Mouse (Mus musculus) forebrain, embryonic 12.5 days (tissue): ENCODE data around the gene Tcf7l2. TPM values are rescaled to one million over a fixed set of nuclear protein-coding genes. Genes with fewer than 3 reads are reported as not detected.

Source experiments
- ATAC-seq: fragments of 200-750 bp; cut with Nextera tagmentation; 2 replicates; pipeline ENCODE4 v1.8.0; 2017; ENCODE audit warnings: moderate TSS enrichment; ENCODE audit not compliant: low FRiP score
- H3K27ac ChIP-seq: fragments of 300-500 bp; sonication (generic); 2 replicates; pipeline ENCODE4 v1.5.1; 2016; ENCODE audit warnings: mild to moderate bottlenecking
- H3K27me3 ChIP-seq: fragments of 300-500 bp; sonication (generic); 2 replicates; pipeline ENCODE4 v1.6.1; 2016; ENCODE audit warnings: mild to moderate bottlenecking
- H3K36me3 ChIP-seq: fragments of 300-500 bp; sonication (generic); replicated peaks from 2 replicates; pipeline ENCODE4 v1.6.1; 2016; ENCODE audit warnings: mild to moderate bottlenecking
- H3K4me1 ChIP-seq: fragments of 300-500 bp; sonication (generic); 2 replicates; pipeline ENCODE4 v1.6.1; 2016
- H3K4me2 ChIP-seq: fragments of 300-500 bp; sonication (generic); 2 replicates; pipeline ENCODE4 v1.6.1; 2016; ENCODE audit warnings: mild to moderate bottlenecking, moderate library complexity
- H3K4me3 ChIP-seq: fragments of 300-500 bp; sonication (generic); replicated peaks from 2 replicates; pipeline ENCODE4 v1.5.1; 2016; ENCODE audit warnings: mild to moderate bottlenecking
- H3K9ac ChIP-seq: fragments of 300-500 bp; sonication (generic); 2 replicates; pipeline ENCODE4 v1.6.1; 2016; ENCODE audit warnings: mild to moderate bottlenecking
- H3K9me3 ChIP-seq: fragments of 300-500 bp; sonication (generic); 2 replicates; pipeline ENCODE4 v1.6.1; 2016
- WGBS: fragments of 180-500 bp; shearing (Covaris S2); methylation state at CpG from one replicate; pipeline ENCODE4 v1.1.7; 2016; 5-methylcytosine and 5-hydroxymethylcytosine counted together
- polyA plus RNA-seq: library from polyadenylated mRNA; unstranded; fragments of >200 nt; fragmentation: Nextera tagmentation; extraction: Ambion mirVana; gene quantifications from 2 replicates; pipeline ENCODE4 v1.2.1, GENCODE M21; 2016

Tcf7l2 gene
- polyA plus RNA-seq, 1 experiment from 2014 or later: 220 TPM

DNA sequence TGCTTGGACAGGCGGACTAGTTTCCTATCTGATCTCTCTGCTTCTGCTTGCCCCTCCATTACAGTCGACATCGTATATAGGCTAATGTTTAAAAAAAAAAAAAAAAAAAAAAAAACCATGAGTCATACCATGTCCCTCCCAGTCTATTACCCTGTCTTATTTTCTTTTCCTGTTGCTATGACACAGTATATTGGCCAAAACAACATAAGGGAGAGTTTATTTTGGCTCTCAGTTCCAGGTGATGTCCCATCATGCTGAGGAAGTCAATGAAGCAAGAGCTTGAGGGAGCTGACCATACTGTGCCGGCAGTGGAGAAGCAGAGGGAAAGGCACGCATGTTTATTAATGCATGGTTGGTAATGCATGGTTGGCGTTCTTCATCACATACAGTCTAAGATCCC, 215.1 kb downstream of the Tcf7l2 start:
- WGBS: 94% methylated on average over 6 of the region's 6 CpGs
- no peak for ATAC-seq
- H3K27me3 ChIP-seq: no peaks in the 10 kb centered on the region
- no peak overlapping the region for H3K4me3 ChIP-seq
- H3K9ac ChIP-seq: no peak overlapping the region
- H3K4me2 ChIP-seq: no peak overlapping the region
- no peak overlapping the region for H3K27ac ChIP-seq
- peaks cover 12% of the 10 kb centered on the region for H3K4me1 ChIP-seq
- H3K36me3 ChIP-seq: no peaks in the 10 kb centered on the region
- peaks cover 13% of the 10 kb centered on the region; the same call in 1 of the 2 replicates for H3K9me3 ChIP-seq

DNA sequence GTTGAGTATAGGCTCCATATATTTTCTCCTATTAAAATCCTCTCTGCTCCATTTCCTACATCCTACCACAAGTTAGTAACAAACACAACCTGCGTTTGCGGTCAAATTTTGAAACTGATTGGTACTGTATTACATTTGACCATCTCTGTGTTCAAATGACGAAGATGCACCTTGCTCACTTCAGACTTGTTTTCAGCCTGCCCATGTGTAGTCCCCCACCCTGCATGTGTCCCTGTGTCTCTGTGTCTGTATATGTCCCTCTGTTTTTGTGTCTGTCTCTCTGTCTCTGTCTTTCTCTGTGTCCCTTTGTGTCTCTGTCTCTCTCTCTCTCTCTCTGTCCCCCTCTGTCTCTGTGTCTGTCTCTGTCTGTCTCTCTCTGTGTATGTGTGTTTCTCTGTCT, 222.8 kb downstream of the Tcf7l2 start:
- H3K36me3 ChIP-seq: no peaks in the 10 kb centered on the region
- peaks cover 2% of the 10 kb centered on the region; the same call in 1 of the 2 replicates for H3K4me1 ChIP-seq
- no peak overlapping the region for H3K27ac ChIP-seq
- H3K27me3 ChIP-seq: peaks cover 17% of the 10 kb centered on the region
- 97% methylated on average over 3 of the region's 3 CpGs for WGBS
- H3K9me3 ChIP-seq: peaks cover 6% of the 10 kb centered on the region; the same call in 1 of the 2 replicates
- H3K4me2 ChIP-seq: no peak overlapping the region
- H3K9ac ChIP-seq: no peak overlapping the region
- no peak for ATAC-seq
- H3K4me3 ChIP-seq: no peak overlapping the region

DNA sequence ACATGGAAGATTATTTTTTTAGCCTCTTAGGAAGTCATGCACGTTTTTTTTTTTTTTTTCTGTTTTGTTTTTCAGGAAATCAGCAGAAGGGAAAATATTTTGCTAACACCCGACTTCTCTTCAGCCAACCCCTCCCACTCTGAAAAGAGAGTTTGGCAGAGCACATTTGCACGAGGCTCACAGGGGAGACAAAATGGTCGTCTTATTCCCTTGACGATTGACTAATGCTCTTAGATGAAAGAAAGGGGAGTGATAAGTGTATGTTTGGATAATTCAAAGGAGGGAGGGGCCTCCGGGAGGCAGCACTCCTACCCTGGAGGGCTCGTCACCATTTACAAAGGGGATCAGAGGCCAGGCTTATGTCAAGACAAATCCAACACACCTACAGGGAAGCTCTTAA, 224.4 kb downstream of the Tcf7l2 start:
- Histone ChIP-seq H3K4me3 (no peak overlapping the region), H3K36me3 (no peaks in the 10 kb centered on the region), H3K4me2 (no peak overlapping the region), H3K27me3 (peaks cover 21% of the 10 kb centered on the region), H3K9me3 (no peaks in the 10 kb centered on the region), H3K27ac (no peak overlapping the region), H3K4me1 (peaks cover 19% of the 10 kb centered on the region), H3K9ac (no peak overlapping the region)
- ATAC-seq: no peak
- WGBS: 45% methylated on average over 7 of the region's 7 CpGs

DNA sequence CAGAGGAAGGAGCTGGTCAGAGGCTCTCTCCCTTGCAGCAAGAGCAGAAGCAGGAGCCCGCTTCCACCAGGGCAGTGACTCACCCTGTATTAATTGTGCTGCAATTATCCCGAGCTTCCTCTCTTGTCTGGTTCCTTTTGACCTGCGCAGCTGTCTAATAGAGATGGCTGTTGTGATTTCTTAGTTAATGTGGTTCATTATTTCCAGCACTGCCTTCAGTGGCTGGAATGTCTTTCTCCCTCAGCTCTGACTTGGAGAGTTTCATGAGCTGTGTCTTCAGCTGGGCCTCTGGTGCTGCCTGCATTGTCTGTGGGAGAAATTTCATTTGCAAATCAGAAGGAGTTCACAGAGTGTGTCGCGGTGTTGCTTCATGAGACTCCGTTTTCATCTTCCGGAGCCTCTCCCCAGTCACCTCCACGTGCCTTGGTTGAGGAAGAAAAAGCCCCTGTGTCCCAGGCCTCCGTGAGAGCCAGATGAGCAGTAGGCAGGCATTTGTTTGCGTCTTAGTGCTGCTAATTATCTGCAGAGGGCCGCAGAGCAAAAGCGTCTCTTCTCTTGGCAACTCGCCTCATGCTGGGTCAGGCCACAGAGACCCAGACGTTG, 228.4 kb downstream of the Tcf7l2 start:
- WGBS: 7% methylated on average over 14 of the region's 14 CpGs
- peaks cover 19% of the 10 kb centered on the region for H3K4me1 ChIP-seq
- no peak overlapping the region for H3K4me3 ChIP-seq
- peaks cover 26% of the 10 kb centered on the region for H3K27me3 ChIP-seq
- H3K9ac ChIP-seq: no peak overlapping the region
- peak overlapping the region; percentile 29 for H3K4me2 ChIP-seq
- H3K36me3 ChIP-seq: no peaks in the 10 kb centered on the region
- ATAC-seq: peak; percentile 49; the same call in 1 of the 2 replicates
- peak overlapping the region; percentile 43 for H3K27ac ChIP-seq
- no peaks in the 10 kb centered on the region for H3K9me3 ChIP-seq

DNA sequence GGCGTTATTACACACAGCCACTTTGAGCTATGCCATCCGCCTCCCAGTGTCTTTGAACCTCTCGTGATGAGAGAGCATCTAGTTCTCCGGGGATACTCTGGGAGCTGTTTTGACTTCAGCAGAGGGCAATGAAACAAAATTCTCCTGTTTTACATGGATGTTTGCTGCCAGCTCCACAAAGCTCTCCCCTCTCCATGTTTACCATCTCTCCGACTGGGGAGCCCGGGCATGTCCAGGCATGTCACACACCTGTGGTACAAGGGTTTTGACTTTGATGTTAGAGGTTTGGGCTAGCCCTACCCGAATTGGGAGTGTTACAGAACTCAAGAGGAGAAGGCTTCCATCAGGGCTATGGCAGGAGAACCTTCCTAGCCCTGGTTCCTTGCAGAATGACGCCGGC, 234.5 kb downstream of the Tcf7l2 start:
- no peaks in the 10 kb centered on the region for H3K36me3 ChIP-seq
- no peak overlapping the region for H3K4me2 ChIP-seq
- no peak overlapping the region for H3K27ac ChIP-seq
- no peaks in the 10 kb centered on the region for H3K9me3 ChIP-seq
- no peak overlapping the region for H3K9ac ChIP-seq
- peaks cover under 1% of the 10 kb centered on the region; the same call in 1 of the 2 replicates for H3K4me1 ChIP-seq
- no peak for ATAC-seq
- H3K4me3 ChIP-seq: no peak overlapping the region
- WGBS: 93% methylated on average over 9 of the region's 9 CpGs
- H3K27me3 ChIP-seq: peaks cover 5% of the 10 kb centered on the region
